Mouse (Mus musculus) hindbrain, embryonic 14.5 days (tissue): ENCODE results near the gene Psmc3ip. TPM values are rescaled to one million over a fixed set of nuclear protein-coding genes. Genes with fewer than 3 reads are reported as not detected.

ENCODE experiments used
- ATAC-seq: fragments of 200-750 bp; cut with Nextera tagmentation; 2 replicates; pipeline ENCODE4 v1.8.0; 2017; ENCODE audit warnings: moderate number of reproducible peaks, mild to moderate bottlenecking, moderate TSS enrichment, moderate library complexity; ENCODE audit not compliant: low FRiP score
- DNase-seq: peaks from one replicate; pipeline ENCODE4 v3.0.0-alpha.2; 2015; ENCODE audit warnings: low spot score
- H3K27ac ChIP-seq: fragments of 300-500 bp; sonication (generic); 2 replicates; pipeline ENCODE4 v1.5.1; 2014; ENCODE audit warnings: mild to moderate bottlenecking, moderate library complexity
- H3K27me3 ChIP-seq: fragments of 300-500 bp; sonication (generic); 2 replicates; pipeline ENCODE4 v1.6.1; 2014; ENCODE audit warnings: mild to moderate bottlenecking, low read length, mixed read lengths; ENCODE audit not compliant: control insufficient read depth, insufficient read depth
- H3K36me3 ChIP-seq: fragments of 300-500 bp; sonication (generic); replicated peaks from 2 replicates; pipeline ENCODE4 v1.6.1; 2014; ENCODE audit not compliant: control insufficient read depth, insufficient read depth
- H3K4me1 ChIP-seq: fragments of 300-500 bp; sonication (generic); replicated peaks from 2 replicates; pipeline ENCODE4 v1.6.1; 2014; ENCODE audit warnings: antibody characterized with exemption, low read length, mixed read lengths; ENCODE audit not compliant: control insufficient read depth, insufficient read depth
- H3K4me2 ChIP-seq: fragments of 300-500 bp; sonication (generic); replicated peaks from 2 replicates; pipeline ENCODE4 v1.6.1; 2014; ENCODE audit warnings: mild to moderate bottlenecking, moderate library complexity
- H3K4me3 ChIP-seq: fragments of 300-500 bp; sonication (generic); replicated peaks from 2 replicates; pipeline ENCODE4 v1.5.1; 2014; ENCODE audit warnings: mild to moderate bottlenecking, low read length
- H3K9ac ChIP-seq: fragments of 300-500 bp; sonication (generic); 2 replicates; pipeline ENCODE4 v1.6.1; 2014
- H3K9me3 ChIP-seq: fragments of 300-500 bp; sonication (generic); 2 replicates; pipeline ENCODE4 v1.6.1; 2016; ENCODE audit warnings: low read length; ENCODE audit not compliant: control insufficient read depth
- WGBS: fragments of 180-500 bp; shearing (Covaris S2); extraction: QIAGEN DNeasy Blood & Tissue Kit; methylation state at CpG from one replicate; pipeline ENCODE4 v1.1.7; 2014; 5-methylcytosine and 5-hydroxymethylcytosine counted together
- polyA plus RNA-seq: library from polyadenylated mRNA; unstranded; fragments of >200 nt; fragmentation: Nextera tagmentation; extraction: Ambion mirVana; gene quantifications from 2 replicates; pipeline ENCODE4 v1.2.1, GENCODE M21; 2014

Psmc3ip gene
- polyA plus RNA-seq, result 16.4 and 20.7 TPM in 2 replicates

DNA sequence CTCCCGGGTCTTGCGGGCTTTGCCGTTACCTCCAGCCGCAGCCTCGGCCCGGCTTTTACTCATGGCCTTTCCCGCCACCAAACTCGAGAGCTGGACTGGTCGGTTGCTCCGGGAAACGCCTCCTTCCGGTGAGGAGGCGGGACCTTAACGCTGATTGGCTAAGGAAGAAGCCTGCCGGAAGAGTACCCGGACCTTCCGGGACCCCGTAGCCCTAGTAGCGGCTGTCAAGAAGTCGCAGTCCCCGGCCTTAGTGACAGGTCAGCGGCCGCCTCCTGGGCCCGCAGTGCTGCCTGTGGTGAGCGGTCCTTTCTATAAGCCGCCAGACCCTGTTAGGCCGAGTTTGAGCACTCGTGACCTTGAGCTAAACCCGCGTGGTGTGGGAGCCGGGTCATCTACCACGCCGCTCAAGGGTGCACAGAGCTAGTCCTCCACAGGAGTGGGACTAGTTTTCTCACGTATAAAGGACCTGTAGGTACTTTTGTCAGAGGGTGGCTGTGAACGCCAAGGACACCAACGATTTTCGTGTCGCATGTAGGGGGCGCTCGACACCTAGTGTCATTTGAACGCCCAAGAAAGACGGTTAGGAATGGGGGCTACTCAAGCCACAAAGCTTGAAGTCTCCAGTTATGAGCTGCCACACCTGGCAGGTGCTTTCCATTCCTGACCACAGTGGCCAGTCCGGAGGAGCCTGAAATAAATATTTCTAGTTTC is at the start of gene Psmc3ip:
Psmc3ip (minus strand) TSS at position 123 of the 711 bp plus-strand sequence.
- peak within 1 kb of the TSS; percentile 69 for H3K4me2 ChIP-seq
- peak; percentile 96 for DNase-seq
- peaks cover 77% of the 10 kb centered on the region for H3K36me3 ChIP-seq
- H3K27me3 ChIP-seq, result no peaks in the 10 kb centered on the region
- H3K27ac ChIP-seq, result peak within 1 kb of the TSS; percentile 87
- peak within 1 kb of the TSS; percentile 60 for H3K9ac ChIP-seq
- H3K4me3 ChIP-seq, result peak within 1 kb of the TSS; percentile 55
- H3K9me3 ChIP-seq, result no peaks in the 10 kb centered on the region
- H3K4me1 ChIP-seq, result peaks cover 6% of the 10 kb centered on the region
- WGBS, result 1% methylated on average over 43 of the region's 43 CpGs
- peak; percentile 97 for ATAC-seq

DNA sequence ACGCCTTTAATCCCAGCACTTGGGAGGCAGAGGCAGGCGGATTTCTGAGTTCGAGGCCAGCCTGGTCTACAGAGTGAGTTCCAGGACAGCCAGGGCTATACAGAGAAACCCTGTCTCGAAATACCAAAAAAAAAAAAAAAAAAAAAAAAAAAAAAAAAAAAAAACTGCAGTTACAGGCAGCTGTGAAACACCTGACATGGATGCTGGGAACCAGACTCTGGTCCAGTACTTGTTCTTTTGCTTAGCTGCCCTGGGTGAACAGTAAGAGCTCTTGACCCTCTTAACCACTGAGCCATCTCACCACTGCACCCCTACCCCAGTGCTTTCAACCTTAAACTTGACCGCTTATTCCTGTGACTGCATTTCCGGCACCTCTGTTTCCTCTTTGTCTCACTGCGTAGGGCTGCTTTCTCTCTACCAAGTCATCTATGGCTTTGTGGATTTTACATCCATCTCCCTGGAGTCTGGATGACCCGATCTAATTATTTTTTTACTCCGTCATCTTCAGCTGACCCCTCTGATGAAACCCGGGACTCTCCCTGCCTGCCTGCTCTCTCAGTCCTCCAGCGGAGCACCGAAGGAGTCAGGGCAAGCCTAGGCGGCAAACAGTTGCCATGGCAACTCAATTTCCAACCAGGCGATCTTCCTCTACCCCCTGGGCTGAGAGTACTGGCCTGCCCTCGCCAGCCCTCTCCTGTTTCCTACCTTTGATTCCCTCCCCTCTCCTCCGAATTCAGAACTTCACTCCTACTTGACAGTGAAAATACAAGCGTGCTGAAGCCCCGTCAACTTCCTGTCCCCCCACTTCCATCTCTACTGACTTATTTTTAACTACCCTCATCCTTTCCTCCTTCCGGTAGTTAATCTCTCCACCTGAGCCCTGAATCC is 48.3 kb upstream of the Psmc3ip start:
- no peaks in the 10 kb centered on the region for H3K9me3 ChIP-seq
- H3K27ac ChIP-seq, result peak overlapping the region; percentile 72
- H3K4me1 ChIP-seq, result peaks cover 13% of the 10 kb centered on the region; the same call in 1 of the 2 replicates
- no peaks in the 10 kb centered on the region for H3K36me3 ChIP-seq
- H3K27me3 ChIP-seq, result no peaks in the 10 kb centered on the region
- ATAC-seq (peak; percentile 69), DNase-seq (peak; percentile 64)
- H3K4me2 ChIP-seq, result peak overlapping the region; percentile 49
- WGBS, result 19% methylated on average over 18 of the region's 19 CpGs
- peak overlapping the region; percentile 44 for H3K9ac ChIP-seq
- H3K4me3 ChIP-seq, result peak overlapping the region; percentile 16

DNA sequence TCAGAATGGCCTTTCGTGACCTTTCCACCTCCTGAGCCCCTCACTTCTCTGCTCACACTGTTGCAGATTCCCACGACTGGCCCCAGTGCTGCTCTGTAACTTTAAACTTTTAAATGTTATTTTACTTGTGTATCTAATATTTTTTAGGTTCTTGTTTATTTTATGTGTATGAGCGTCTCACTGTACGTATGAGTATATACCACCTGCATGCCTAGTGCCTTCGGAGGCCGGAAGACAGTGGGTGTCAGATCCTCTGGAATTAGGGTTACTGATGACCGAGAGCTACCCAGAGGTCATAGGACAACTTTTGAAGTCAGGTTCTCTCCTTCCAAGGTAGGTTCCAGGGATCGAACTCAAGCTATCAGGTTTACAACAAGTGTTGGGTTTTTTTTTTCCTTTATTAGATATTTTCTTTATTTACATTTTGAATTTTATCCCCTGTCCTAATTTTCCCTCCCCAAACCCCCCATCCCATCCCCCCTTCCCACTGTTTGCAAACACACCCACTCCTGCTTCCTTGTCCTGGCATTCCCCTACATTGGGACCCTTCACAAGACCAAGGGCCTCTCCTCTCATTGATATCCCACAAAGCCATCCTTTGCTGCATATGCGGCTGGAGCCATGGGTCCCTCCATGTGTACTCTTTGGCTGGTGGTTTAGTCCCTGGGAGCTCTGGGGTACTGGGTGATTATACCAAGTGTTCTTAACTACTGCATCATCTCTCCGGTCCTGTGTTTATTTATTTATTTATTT is 47.2 kb upstream of the Psmc3ip start:
- Histone ChIP-seq H3K36me3 (no peaks in the 10 kb centered on the region), H3K9ac (no peak overlapping the region), H3K27ac (no peak overlapping the region), H3K4me1 (peaks cover 13% of the 10 kb centered on the region; the same call in 1 of the 2 replicates), H3K9me3 (no peaks in the 10 kb centered on the region), H3K4me2 (no peak overlapping the region), H3K27me3 (no peaks in the 10 kb centered on the region), H3K4me3 (no peak overlapping the region)
- ATAC-seq (no peak), DNase-seq (no peak)
- WGBS, result 86% methylated on average over 10 of the region's 10 CpGs

DNA sequence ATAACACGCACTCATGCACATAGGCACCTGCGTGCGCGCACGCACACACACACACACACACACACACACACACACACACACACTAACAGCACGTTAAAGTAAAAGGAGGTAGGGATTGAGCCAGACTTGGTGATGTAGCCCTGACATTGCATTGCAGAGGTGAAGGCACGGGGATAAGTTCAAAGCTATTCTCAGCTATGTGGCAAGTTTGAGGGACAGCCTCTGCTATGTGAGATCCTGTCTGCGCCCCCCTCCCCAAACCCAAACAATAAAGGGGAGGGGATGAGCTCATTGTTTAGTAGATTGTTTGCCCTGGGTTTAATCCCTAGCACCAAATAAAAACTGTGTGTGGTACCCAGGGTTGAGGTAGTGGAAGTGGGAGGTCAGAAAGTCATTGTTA is 45.9 kb upstream of the Psmc3ip start:
- H3K27me3 ChIP-seq, result no peaks in the 10 kb centered on the region
- no peak for DNase-seq
- no peak overlapping the region for H3K4me3 ChIP-seq
- no peaks in the 10 kb centered on the region for H3K9me3 ChIP-seq
- WGBS, result 79% methylated on average over 8 of the region's 8 CpGs
- H3K27ac ChIP-seq, result no peak overlapping the region
- ATAC-seq, result no peak
- H3K9ac ChIP-seq, result no peak overlapping the region
- no peaks in the 10 kb centered on the region for H3K36me3 ChIP-seq
- H3K4me1 ChIP-seq, result peaks cover 5% of the 10 kb centered on the region; the same call in 1 of the 2 replicates
- H3K4me2 ChIP-seq, result no peak overlapping the region

DNA sequence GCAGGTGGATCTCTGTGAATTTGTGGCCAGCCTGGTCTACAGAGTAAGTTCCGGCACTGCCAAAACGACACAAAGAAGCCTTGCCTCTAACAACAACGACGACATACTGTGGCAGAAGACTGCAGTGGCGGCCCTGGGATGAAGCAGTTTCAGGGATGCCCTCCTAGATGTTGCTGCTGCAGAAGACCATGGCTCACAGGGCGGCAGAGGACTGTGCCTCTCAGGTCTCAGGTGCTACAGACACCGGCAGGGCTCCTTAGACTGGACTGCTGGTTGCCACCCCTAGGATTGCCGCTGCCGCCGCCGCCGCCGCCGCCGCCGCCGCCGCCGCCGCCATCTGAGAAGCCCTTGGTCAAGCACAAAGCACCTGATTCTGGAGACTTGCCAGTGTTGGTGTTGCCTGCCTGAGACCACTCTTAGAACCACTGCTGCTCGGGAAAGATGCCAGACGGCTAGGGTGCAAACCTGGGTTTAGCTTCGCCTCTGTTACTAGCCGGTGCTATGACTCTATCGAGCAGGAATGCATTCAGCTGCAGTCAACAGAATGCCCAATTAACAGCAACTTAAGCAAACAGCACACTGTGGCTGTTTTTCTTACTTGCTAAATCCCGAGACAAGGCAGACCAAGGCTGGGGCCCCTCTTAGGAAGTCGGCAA is 45.1 kb upstream of the Psmc3ip start:
- peak overlapping the region; percentile 47; the same call in 1 of the 2 replicates for H3K27ac ChIP-seq

DNA sequence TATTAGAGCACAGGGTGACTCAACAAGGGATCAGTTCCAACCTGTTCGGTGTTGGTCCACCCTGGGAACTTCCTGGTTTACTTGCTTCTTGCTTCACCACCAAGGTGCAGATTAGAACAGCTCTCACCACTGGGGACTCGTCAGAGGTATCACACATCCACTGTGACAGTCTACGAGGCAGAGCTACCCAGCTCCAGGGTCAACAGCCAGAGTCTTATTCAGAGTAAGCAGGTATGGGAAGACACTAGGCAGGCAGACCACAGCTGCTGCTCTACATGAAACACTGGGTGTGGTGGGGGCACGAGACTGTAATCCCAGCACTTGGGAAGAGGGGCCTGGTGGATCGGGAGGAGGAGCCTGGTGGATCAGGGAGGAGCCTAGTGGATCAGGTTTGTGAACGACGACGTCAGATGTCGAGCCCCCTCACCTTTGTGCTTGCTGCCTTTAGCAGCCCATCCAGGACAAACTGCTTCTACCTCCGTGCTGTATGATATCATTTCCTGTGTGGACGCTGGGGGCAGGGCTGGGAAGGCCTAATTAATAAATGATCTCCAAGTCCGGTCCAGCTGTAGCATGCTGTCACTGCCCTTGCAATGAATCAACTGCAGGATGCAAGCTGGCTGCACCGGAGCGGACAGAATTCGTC is 43.4 kb upstream of the Psmc3ip start:
- 21% methylated on average over 15 of the region's 15 CpGs for WGBS

More for the DNA sequence above, 45.1 kb upstream of the Psmc3ip start:
- peaks cover 3% of the 10 kb centered on the region; the same call in 1 of the 2 replicates for H3K4me1 ChIP-seq
- no peaks in the 10 kb centered on the region for H3K27me3 ChIP-seq
- H3K9me3 ChIP-seq, result no peaks in the 10 kb centered on the region
- ATAC-seq, result no peak
- 38% methylated on average over 27 of the region's 27 CpGs for WGBS
- no peaks in the 10 kb centered on the region for H3K36me3 ChIP-seq
- peak overlapping the region; percentile 21 for H3K4me3 ChIP-seq
- no peak for DNase-seq
- peak overlapping the region; percentile 50 for H3K4me2 ChIP-seq
- peak overlapping the region; percentile 24; the same call in 1 of the 2 replicates for H3K9ac ChIP-seq

DNA sequence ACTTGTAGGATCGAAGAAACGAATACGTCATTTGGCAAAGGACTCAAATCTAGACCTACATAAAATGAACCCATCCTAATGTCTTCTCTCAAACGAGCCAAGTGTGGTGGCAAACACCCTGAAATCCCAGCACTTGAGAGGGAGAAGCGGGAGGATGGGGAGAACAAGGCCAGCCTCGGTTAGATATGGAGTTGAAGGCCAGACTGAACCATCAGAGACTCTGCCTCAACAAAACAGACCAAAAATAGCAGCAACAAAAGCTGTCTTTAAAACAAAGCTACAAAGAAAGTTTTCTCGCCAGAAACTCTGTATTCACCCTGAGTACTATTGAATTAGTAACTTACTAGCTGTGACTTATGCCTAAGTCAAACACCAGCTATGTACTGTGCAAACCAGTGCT is 41.8 kb upstream of the Psmc3ip start:
- DNase-seq, result no peak
- Histone ChIP-seq H3K4me2 (no peak overlapping the region), H3K27me3 (no peaks in the 10 kb centered on the region), H3K4me3 (no peak overlapping the region), H3K9ac (no peak overlapping the region), H3K36me3 (no peaks in the 10 kb centered on the region), H3K27ac (no peak overlapping the region), H3K9me3 (no peaks in the 10 kb centered on the region), H3K4me1 (no peaks in the 10 kb centered on the region)
- ATAC-seq, result no peak
- WGBS, result 79% methylated on average over 7 of the region's 7 CpGs

More for the DNA sequence above, 43.4 kb upstream of the Psmc3ip start:
- peak overlapping the region; percentile 48 for H3K27ac ChIP-seq
- H3K9ac ChIP-seq, result 0 out of 2 replicates have a peak overlapping the region, but pooled peaks have one; percentile 28
- ATAC-seq (peak; percentile 59; the same call in 1 of the 2 replicates), DNase-seq (no peak)
- H3K4me3 ChIP-seq, result no peak overlapping the region; the same call in 1 of the 2 replicates
- H3K36me3 ChIP-seq, result no peaks in the 10 kb centered on the region
- H3K27me3 ChIP-seq, result no peaks in the 10 kb centered on the region
- peaks cover 3% of the 10 kb centered on the region; the same call in 1 of the 2 replicates for H3K4me1 ChIP-seq
- peak overlapping the region; percentile 40 for H3K4me2 ChIP-seq
- no peaks in the 10 kb centered on the region for H3K9me3 ChIP-seq

DNA sequence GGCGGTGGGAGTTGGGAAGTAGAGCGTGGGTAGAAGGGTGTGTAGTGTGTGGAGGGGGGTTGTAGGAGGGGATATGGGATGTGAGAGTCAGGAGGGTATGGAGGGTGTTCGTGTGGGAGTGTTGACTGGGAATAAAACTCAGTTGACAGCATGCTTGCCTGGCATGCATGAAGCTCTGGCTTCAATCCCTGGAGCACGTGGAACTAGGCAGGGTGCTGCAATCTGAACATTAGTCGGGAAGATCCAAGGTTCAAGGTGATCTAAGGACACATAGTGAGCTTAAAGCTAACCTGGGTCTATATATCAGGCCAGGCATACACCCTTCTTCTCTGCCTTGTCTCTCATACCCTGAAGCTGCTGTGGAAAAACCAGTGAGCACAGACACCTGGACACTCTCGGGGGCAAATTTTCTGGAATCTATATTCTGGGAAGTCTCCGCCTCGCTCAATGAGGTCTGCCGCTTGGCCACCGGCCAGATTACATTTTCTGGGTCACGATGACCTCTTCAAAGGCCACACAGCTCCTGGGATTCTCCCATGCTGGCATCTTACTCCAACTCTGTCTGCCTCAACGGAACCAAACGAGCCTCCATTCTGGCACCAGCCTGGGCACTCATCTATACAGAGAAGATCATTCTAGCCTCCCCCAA is 39.1 kb upstream of the Psmc3ip start:
- ATAC-seq, result no peak
- no peaks in the 10 kb centered on the region for H3K36me3 ChIP-seq
- H3K9me3 ChIP-seq, result no peaks in the 10 kb centered on the region
- H3K4me1 ChIP-seq, result no peaks in the 10 kb centered on the region
- no peak overlapping the region for H3K27ac ChIP-seq
- DNase-seq, result no peak
- no peak overlapping the region for H3K4me3 ChIP-seq
- WGBS, result 81% methylated on average over 13 of the region's 13 CpGs
- no peak overlapping the region for H3K4me2 ChIP-seq
- H3K27me3 ChIP-seq, result no peaks in the 10 kb centered on the region
- H3K9ac ChIP-seq, result no peak overlapping the region
